16 mouse cellular contexts compared by ENCODE assay signal in genomic region chr8:45775481-45775880, GRCm38 (mm10).
"Had no signal": no experiment of that assay in that cellular context is flagged by ENCODE, and none has a peak within 500 bp of the region (broad histone marks: within the 10 kb centered on the region; RNA-seq: fewer than 3 reads in every experiment).

No protein-coding gene starts in this region.

- DNase-seq: heart, postnatal 10 days; heart, postnatal 14 days; heart, postnatal 36 days; heart, postnatal 4 days; kidney, adult 11 months; kidney, adult 18-20 months; kidney, adult 2 months; kidney, adult 8-10 months; kidney, adult 9 months; kidney, postnatal 10 days; kidney, postnatal 14 days; kidney, postnatal 25 days; kidney, postnatal 36 days; kidney, postnatal 4 days; layer of hippocampus, adult 9-11 months; layer of hippocampus, postnatal 36 days had no signal
